In genomic region chr12:78119855-78120254, GRCm38 (mm10) we compare ENCODE assay signal across 15 mouse cellular contexts.
DNase-seq lines count a peak whose midpoint lies in the region.
"Had no signal": no experiment of that assay in that cellular context is flagged by ENCODE, and none has a peak within 500 bp of the region (broad histone marks: within the 10 kb centered on the region; RNA-seq: fewer than 3 reads in every experiment).

No protein-coding gene starts in this region.

- no peak overlapping the region for H3K4me3 ChIP-seq in embryonic facial prominence, embryonic 10.5 days
- H3K4me3 ChIP-seq: embryonic facial prominence, embryonic 12.5 days; hindbrain, embryonic 15.5 days; megakaryocyte, embryonic 14.5 days; neural tube, embryonic 15.5 days had no signal

- 87% methylated on average over 5 of the region's 5 CpGs for WGBS in embryonic facial prominence, embryonic 10.5 days

- no peaks in the 10 kb centered on the region for H3K36me3 ChIP-seq in embryonic facial prominence, embryonic 10.5 days (replicated peaks)
- H3K36me3 ChIP-seq: embryonic facial prominence, embryonic 12.5 days; hindbrain, embryonic 15.5 days; neural tube, embryonic 15.5 days had no signal

- H3K9me3 ChIP-seq in embryonic facial prominence, embryonic 10.5 days, result no peaks in the 10 kb centered on the region
- H3K9me3 ChIP-seq: embryonic facial prominence, embryonic 12.5 days; hindbrain, embryonic 15.5 days; megakaryocyte, embryonic 14.5 days; neural tube, embryonic 15.5 days had no signal

- no peaks in the 10 kb centered on the region for H3K4me1 ChIP-seq in embryonic facial prominence, embryonic 10.5 days
- H3K4me1 ChIP-seq: embryonic facial prominence, embryonic 12.5 days; hindbrain, embryonic 15.5 days; megakaryocyte, embryonic 14.5 days; neural tube, embryonic 15.5 days had no signal

- no peak overlapping the region for H3K27ac ChIP-seq in embryonic facial prominence, embryonic 10.5 days (replicated peaks)
- H3K27ac ChIP-seq: embryonic facial prominence, embryonic 12.5 days; hindbrain, embryonic 15.5 days; neural tube, embryonic 15.5 days had no signal

- H3K27me3 ChIP-seq in embryonic facial prominence, embryonic 10.5 days (replicated peaks; ENCODE audit: low read depth, poor library complexity, severe bottlenecking), result no peaks in the 10 kb centered on the region
- H3K27me3 ChIP-seq: embryonic facial prominence, embryonic 12.5 days; hindbrain, embryonic 15.5 days; megakaryocyte, embryonic 14.5 days; neural tube, embryonic 15.5 days; Patski had no signal

- peak; percentile 89 for DNase-seq in heart, adult 11 months
- no peak for DNase-seq in heart, adult 8-10 months (ENCODE audit: low spot score)
- peak; percentile 40 to 61 for DNase-seq in kidney, adult 8-10 months
- no peak for DNase-seq in kidney, postnatal 4 days
- peak; percentile 71 to 72 for DNase-seq in adrenal gland, postnatal 36 days
- peak; percentile 47 for DNase-seq in kidney, postnatal 14 days
- no peak for DNase-seq in spleen, postnatal 36 days (ENCODE audit: low spot score in 2 of 2)
- no peak for DNase-seq in embryonic facial prominence, embryonic 10.5 days (ENCODE audit: low spot score)
- DNase-seq: cerebellum, postnatal 14 days; lung, adult 2 months had no signal

Comparison
In these comparisons a context has a peak if more than half of its experiments do, and no peak if none do; other contexts are left out.
1. DNase-seq: peak in heart, adult 11 months (single experiment), kidney, adult 8-10 months (2 of 2), adrenal gland, postnatal 36 days (2 of 2) and kidney, postnatal 14 days (single experiment); none in heart, adult 8-10 months (single experiment), kidney, postnatal 4 days (0 of 2), spleen, postnatal 36 days (0 of 2) and embryonic facial prominence, embryonic 10.5 days (single experiment).